Mouse (Mus musculus) cerebellum, adult 8-10 months (tissue): ENCODE data around the gene Mms22l.
"Not testable (repeated sequence)": the region's sequence is repeated elsewhere in the genome, so short reads cannot be mapped to it uniquely, and the experiment has no call there.

ENCODE experiments used
- DNase-seq: peaks from one replicate; pipeline ENCODE4 v3.0.0; 2022

The Mms22l gene

GRCm38 (mm10) chr4:24621422-24622187 is 125.4 kb downstream of the Mms22l start:
- peak; percentile 25 for DNase-seq

- DNase-seq = no peak
Measured at GRCm38 (mm10) chr4:24625951-24626584, 129.8 kb downstream of the Mms22l start.

DNA sequence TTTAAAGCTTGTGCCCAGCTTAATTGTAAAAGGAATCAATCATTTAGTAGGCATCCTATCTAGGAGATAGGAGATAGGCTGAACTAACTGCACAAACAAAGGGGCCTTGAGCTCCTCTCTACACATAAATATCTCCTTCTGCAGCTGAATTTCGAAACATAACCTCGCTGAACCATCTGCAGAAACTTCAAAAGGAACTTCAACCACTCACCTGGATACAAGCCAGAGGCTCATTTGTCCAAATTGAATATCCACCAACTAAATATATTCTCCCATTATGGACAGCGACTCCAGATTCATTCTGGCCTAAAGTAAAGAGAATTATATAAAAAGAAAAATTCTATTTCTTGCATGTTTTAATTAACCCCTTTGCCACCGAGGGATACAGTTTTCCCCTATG is 130.4 kb downstream of the Mms22l start:
- no peak for DNase-seq

- no peak for DNase-seq
Measured at GRCm38 (mm10) chr4:24627871-24628270, 131.6 kb downstream of the Mms22l start.

GRCm38 (mm10) chr4:24630430-24630829 is 134.2 kb downstream of the Mms22l start:
- no peak for DNase-seq

GRCm38 (mm10) chr4:24631177-24631911 is 135.1 kb downstream of the Mms22l start:
- peak; percentile 43 for DNase-seq

DNA sequence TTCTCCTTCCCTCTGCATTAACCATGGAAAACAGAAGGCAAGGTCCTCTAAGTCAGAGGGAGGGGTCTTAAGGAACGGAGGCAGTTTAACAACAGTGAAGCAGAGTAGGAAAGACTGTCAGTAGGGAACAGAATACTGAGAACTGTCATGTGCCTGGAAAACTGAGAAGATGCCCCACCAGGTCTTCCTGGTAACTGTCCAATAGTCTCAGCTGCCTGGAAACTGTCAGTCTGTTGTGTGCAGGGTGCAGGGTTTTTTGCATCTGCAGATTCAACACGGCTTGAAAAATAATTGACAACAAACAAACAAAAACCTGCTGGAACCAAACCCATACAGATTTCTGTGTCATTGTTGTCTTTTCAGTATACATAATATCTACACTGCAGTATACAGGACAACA is 146.1 kb downstream of the Mms22l start:
- DNase-seq = no peak

GRCm38 (mm10) chr4:24644735-24645134 is 148.5 kb downstream of the Mms22l start:
- not testable (repeated sequence) for DNase-seq
